Mouse (Mus musculus) lung, adult 2 months (tissue): ENCODE measurements around the gene Angpt4.

Source experiments
- CTCF ChIP-seq: fragments of 200-500 bp; IDR thresholded peaks from 2 replicates; pipeline ENCODE4 v1.5.1; 2011; ENCODE audit warnings: mild to moderate bottlenecking, low read length, control low read depth; ENCODE audit not compliant: insufficient read depth
- POLR2A ChIP-seq: fragments of 200-500 bp; IDR thresholded peaks from 2 replicates; pipeline ENCODE4 v1.6.1; 2011; ENCODE audit warnings: low read depth, mild to moderate bottlenecking, control low read depth, low read length, borderline replicate concordance; ENCODE audit errors: extremely low read depth

- TF ChIP-seq POLR2A (no peak), CTCF (no peak)
Observed at GRCm38 (mm10) chr2:151985426-151986172, 74.6 kb downstream of the Angpt4 start.
